Comparison of ENCODE assay signal across 17 mouse cellular contexts in genomic region chr15:36354545-36354944, GRCm38 (mm10).
"Had no signal": no experiment of that assay in that cellular context is flagged by ENCODE, and none has a peak within 500 bp of the region (broad histone marks: within the 10 kb centered on the region; RNA-seq: fewer than 3 reads in every experiment).

No protein-coding gene starts in this region.

- H3K4me1 ChIP-seq: limb, embryonic 15.5 days; midbrain, embryonic 15.5 days; neural tube, embryonic 12.5 days had no signal

- DNase-seq: kidney, adult 9 months; lung, postnatal 14 days; retina, postnatal 1 day; right cerebral cortex, postnatal 14 days; spleen, adult 18-20 months; thymus, adult 18-20 months; thymus, postnatal 14 days had no signal

- H3K27me3 ChIP-seq: limb, embryonic 15.5 days; lung, embryonic 15.5 days; midbrain, embryonic 15.5 days; neural tube, embryonic 12.5 days had no signal

- H3K4me3 ChIP-seq: layer of hippocampus, adult 2 months; limb, embryonic 15.5 days; lung, embryonic 15.5 days; megakaryocyte, embryonic 14.5 days; midbrain, embryonic 15.5 days; neural tube, embryonic 12.5 days had no signal

- H3K9ac ChIP-seq: limb, embryonic 15.5 days; lung, embryonic 15.5 days; midbrain, embryonic 15.5 days; neural tube, embryonic 12.5 days had no signal

- H3K36me3 ChIP-seq: limb, embryonic 15.5 days; lung, embryonic 15.5 days; midbrain, embryonic 15.5 days; neural tube, embryonic 12.5 days had no signal

- H3K4me2 ChIP-seq: limb, embryonic 15.5 days; lung, embryonic 15.5 days; midbrain, embryonic 11.5 days; midbrain, embryonic 15.5 days; neural tube, embryonic 12.5 days had no signal

- H3K27ac ChIP-seq: kidney, postnatal 0 days; layer of hippocampus, adult 2 months; limb, embryonic 15.5 days; lung, embryonic 15.5 days; macrophage; midbrain, embryonic 15.5 days; neural tube, embryonic 12.5 days had no signal

- H3K9me3 ChIP-seq: limb, embryonic 15.5 days; lung, embryonic 15.5 days; megakaryocyte, embryonic 14.5 days; midbrain, embryonic 15.5 days; neural tube, embryonic 12.5 days had no signal

- ATAC-seq: intestine, postnatal 0 days; midbrain, embryonic 15.5 days had no signal
